Mouse (Mus musculus): ENCODE results near the gene Ptpn4.

- TF ChIP-seq CTCF (IDR thresholded peaks at IDR 0.05; ENCODE audit: control insufficient read depth, insufficient read depth, insufficient read length) = no peak
- no peak for TF ChIP-seq MAX (IDR thresholded peaks at IDR 0.05)
- no peak for TF ChIP-seq USF1 (IDR thresholded peaks at IDR 0.05; ENCODE audit: low read depth)
- TF ChIP-seq MYOD1 (IDR thresholded peaks at IDR 0.05; ENCODE audit: control insufficient read depth, insufficient read length, low read depth) = no peak
- TF ChIP-seq CEBPB (IDR thresholded peaks at IDR 0.05; ENCODE audit: low read depth) = no peak
- no peak for TF ChIP-seq MYOG (IDR thresholded peaks at IDR 0.05; ENCODE audit: control insufficient read depth, extremely low read depth, insufficient read length)
These were observed 42.2 kb downstream of the Ptpn4 start for GRCm38 (mm10) chr1:119795174-119795573.

Measured in C2C12 (cell line).